Comparison of ENCODE assay signal across 18 mouse cellular contexts in the genomic region with DNA sequence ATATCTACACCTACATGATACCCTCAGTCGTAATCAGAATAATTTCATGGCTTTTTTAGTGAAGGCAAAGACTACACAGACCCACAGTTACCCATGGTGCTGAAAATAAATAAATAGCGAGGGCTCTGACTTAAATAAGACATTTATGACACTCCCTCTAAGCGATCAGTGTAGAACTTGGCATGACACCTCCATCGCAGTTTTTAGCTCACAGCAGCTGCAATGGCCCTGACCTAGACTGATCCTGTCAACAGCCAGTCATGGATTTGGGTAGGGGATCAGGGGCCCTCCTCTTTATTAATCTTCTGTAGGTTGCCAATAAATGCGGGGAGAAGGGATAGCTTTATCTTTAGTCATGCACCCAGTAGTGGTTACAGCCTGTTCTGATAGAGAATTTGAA.
"Had no signal": no experiment of that assay in that cellular context is flagged by ENCODE, and none has a peak within 500 bp of the region (broad histone marks: within the 10 kb centered on the region; RNA-seq: fewer than 3 reads in every experiment).

No protein-coding gene starts in this region.

- H3K27me3 ChIP-seq: liver, embryonic 15.5 days; lung, embryonic 15.5 days; megakaryocyte, embryonic 14.5 days; midbrain, embryonic 13.5 days; midbrain, embryonic 15.5 days; neural tube, embryonic 13.5 days; neural tube, embryonic 15.5 days; stomach, embryonic 15.5 days had no signal

- H3K4me3 ChIP-seq: liver, embryonic 15.5 days; lung, embryonic 15.5 days; megakaryocyte, embryonic 14.5 days; midbrain, embryonic 13.5 days; midbrain, embryonic 15.5 days; neural tube, embryonic 13.5 days; neural tube, embryonic 15.5 days; stomach, embryonic 15.5 days had no signal

- H3K36me3 ChIP-seq: liver, embryonic 15.5 days; lung, embryonic 15.5 days; midbrain, embryonic 13.5 days; midbrain, embryonic 15.5 days; neural tube, embryonic 13.5 days; neural tube, embryonic 15.5 days; stomach, embryonic 15.5 days had no signal

- DNase-seq: liver, postnatal 0 days; lung, adult 2 months; lung, postnatal 14 days; lung, postnatal 36 days; retina, postnatal 1 day; right cerebral cortex, adult 18-20 months; right cerebral cortex, postnatal 25 days; right cerebral cortex, postnatal 4 days; thymus, postnatal 14 days; thymus, postnatal 36 days had no signal

- H3K4me2 ChIP-seq: liver, embryonic 15.5 days; lung, embryonic 15.5 days; midbrain, embryonic 13.5 days; midbrain, embryonic 15.5 days; neural tube, embryonic 13.5 days; neural tube, embryonic 15.5 days; stomach, embryonic 15.5 days had no signal
